Mouse (Mus musculus): ENCODE results near the gene Ints14.

DNA sequence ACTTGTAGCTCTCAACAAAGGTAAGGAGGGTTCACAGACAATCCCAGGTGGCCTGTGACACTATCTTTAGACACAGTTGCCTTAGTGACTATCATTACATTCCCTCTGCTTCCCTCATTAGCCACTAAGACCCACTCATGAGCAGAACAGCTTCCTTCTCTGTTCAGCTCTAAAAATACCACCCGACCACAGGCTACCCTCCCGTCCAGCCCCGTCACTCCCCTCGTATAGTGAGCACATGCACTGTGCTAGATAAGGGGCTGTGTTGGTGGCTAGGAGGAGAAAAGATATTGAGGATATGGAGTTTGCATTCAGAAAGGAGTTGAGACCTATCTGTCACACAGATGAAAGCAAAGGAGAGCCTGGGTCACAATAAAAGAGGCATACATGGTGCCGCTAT, 22.2 kb upstream of the Ints14 start:
- no peak for TF ChIP-seq EP300 (IDR thresholded peaks at IDR 0.05; ENCODE audit: low read depth)
- no peak for TF ChIP-seq CTCF (IDR thresholded peaks at IDR 0.05; ENCODE audit: low read depth)

Data from heart, postnatal 0 days (tissue).